Mouse (Mus musculus): ENCODE results near the gene Camk1d. TPM values are rescaled to one million over a fixed set of nuclear protein-coding genes. Genes with fewer than 3 reads are reported as not detected.
A peak's percentile ranks its signal among the peaks of the same experiment; 100 is the strongest.
"Not testable (repeated sequence)": the region's sequence is repeated elsewhere in the genome, so short reads cannot be mapped to it uniquely, and the experiment has no call there.

Camk1d gene
- polyA plus RNA-seq, 1 experiment from 2014 or later: 2.4 TPM

DNA sequence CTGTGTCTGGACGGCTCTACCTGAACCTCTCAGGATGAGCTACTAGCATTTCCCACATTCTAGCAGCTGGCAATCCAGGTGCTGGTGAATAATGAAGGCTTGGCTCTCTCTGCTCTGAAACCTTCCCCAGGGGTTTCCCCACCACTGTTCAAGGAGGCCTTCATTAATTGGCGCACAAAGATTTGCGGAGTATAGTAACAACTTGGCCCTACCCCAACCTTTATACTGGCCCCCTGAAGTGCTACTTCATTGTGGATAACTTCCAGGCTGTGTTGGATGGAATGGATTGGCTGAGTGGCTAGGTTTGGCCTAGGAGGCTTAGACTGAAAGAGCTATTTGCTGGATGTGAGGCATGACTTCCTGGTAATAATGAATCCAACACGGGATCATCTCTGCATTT, 431.7 kb downstream of the Camk1d start:
- WGBS: 77% methylated on average over 4 of the region's 4 CpGs
- ATAC-seq (replicated peaks; ENCODE audit: insufficient number of reproducible peaks, insufficient read depth, low FRiP score, low read depth): no peak
- no peaks in the 10 kb centered on the region for H3K27me3 ChIP-seq

DNA sequence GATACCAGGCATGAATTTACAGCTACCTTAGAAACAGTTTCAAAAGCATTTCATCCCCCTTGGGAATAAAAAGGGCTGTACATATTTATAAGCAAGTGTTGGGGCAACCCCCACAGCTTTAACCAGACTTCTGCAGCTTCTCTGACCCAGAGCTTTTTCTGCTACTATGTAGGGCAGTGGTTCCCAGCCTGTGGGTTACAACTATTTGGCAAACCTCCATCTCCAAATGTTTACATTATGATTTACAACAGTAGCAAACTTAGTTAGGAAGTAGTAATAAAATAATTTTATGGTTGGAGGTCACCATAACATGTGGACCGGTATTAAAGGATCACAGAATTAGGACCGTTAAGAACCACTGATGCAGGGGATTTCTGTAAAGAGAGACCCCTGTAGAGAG, 446.3 kb downstream of the Camk1d start:
- Histone ChIP-seq H3K27me3 (no peaks in the 10 kb centered on the region), H3K4me3 (no peak overlapping the region), H3K4me1 (replicated peaks) (no peaks in the 10 kb centered on the region), H3K36me3 (no peaks in the 10 kb centered on the region), H3K27ac (no peak overlapping the region), H3K4me2 (no peak overlapping the region), H3K9me3 (replicated peaks) (no peaks in the 10 kb centered on the region), H3K9ac (no peak overlapping the region)
- 78% methylated on average over 2 of the region's 2 CpGs for whole genome bisulfite sequencing
- ATAC-seq (replicated peaks; ENCODE audit: insufficient number of reproducible peaks, insufficient read depth, low FRiP score, low read depth): no peak

More for the DNA sequence above, 431.7 kb downstream of the Camk1d start:
- Histone ChIP-seq H3K36me3 (no peaks in the 10 kb centered on the region), H3K4me1 (replicated peaks) (peaks cover 4% of the 10 kb centered on the region; the same call in 1 of the 2 replicates), H3K9ac (no peak overlapping the region), H3K4me3 (no peak overlapping the region), H3K9me3 (replicated peaks) (no peaks in the 10 kb centered on the region), H3K27ac (no peak overlapping the region), H3K4me2 (no peak overlapping the region)

DNA sequence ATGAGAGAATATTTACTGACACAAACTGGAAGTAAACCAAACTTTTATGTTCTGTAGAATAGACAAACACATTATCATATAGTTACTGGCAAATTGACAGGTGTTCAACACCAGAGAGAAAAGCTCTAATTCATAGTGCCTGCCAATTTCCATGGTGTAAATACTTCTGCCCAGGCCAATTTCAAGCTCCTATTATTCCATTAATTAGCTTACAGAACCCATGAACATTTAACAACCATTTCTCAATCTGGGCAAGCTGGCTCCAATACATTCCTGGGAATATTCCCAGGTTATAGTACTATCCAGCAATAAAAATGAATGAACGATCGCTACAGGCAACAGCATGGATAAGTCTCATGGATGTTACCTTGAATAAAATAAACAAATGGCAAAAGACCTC, 452.0 kb downstream of the Camk1d start:
- Histone ChIP-seq H3K9ac (no peak overlapping the region), H3K36me3 (no peaks in the 10 kb centered on the region), H3K27me3 (no peaks in the 10 kb centered on the region), H3K4me1 (replicated peaks) (no peaks in the 10 kb centered on the region), H3K27ac (no peak overlapping the region), H3K4me3 (no peak overlapping the region), H3K9me3 (replicated peaks) (no peaks in the 10 kb centered on the region), H3K4me2 (no peak overlapping the region)
- 91% methylated on average over 2 of the region's 2 CpGs for WGBS
- no peak for ATAC-seq (replicated peaks; ENCODE audit: insufficient number of reproducible peaks, insufficient read depth, low FRiP score, low read depth)

DNA sequence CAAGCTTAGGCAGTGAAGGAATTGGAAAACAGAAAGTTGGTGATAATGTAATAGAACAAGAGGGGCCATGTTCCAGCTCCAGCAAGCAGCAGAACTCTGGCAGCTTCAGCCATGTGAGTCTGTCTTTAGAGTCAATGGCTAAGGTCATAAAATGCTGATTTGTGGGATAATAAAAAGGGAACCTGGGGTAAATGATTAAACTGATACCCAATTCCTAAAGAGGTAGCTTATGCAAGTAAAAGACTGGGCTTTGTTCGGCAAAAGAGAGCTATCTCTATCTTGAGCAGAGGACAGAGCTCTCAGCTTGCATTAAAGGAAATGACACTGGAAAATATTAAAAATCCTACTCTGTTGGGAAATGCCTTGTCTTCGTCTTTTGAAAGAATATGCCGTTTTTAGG, 456.1 kb downstream of the Camk1d start:
- 74% methylated on average over 3 of the region's 3 CpGs for WGBS
- no peaks in the 10 kb centered on the region for H3K36me3 ChIP-seq
- ATAC-seq (replicated peaks; ENCODE audit: insufficient number of reproducible peaks, insufficient read depth, low FRiP score, low read depth): no peak

DNA sequence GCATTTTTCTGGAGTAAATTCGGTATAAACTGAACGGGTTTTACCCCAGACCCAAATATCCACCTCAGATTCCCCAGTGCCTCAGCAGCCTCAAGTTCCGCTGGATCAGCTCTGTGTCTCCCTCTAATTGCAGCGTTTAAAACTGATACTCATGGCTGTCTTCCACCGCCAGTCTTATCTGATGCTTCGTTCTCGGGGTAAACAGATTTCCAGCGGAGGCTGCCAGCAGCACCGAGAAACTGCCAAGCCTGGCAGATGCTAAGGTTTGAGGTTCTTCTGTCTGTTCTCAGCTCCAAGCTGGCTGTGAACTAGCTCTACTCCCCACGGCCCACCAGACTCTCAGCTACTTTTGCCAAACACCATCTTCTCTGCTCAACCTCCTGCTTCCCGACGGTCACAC, 464.3 kb downstream of the Camk1d start:
- Histone ChIP-seq H3K27ac (no peak overlapping the region), H3K4me2 (0 out of 2 replicates have a peak overlapping the region, but pooled peaks have one; percentile 25), H3K4me3 (no peak overlapping the region), H3K9ac (no peak overlapping the region), H3K36me3 (no peaks in the 10 kb centered on the region), H3K4me1 (replicated peaks) (peaks cover 2% of the 10 kb centered on the region; the same call in 1 of the 2 replicates), H3K9me3 (replicated peaks) (no peaks in the 10 kb centered on the region), H3K27me3 (no peaks in the 10 kb centered on the region)
- no peak for ATAC-seq (replicated peaks; ENCODE audit: insufficient number of reproducible peaks, insufficient read depth, low FRiP score, low read depth)
- 39% methylated on average over 12 of the region's 12 CpGs for WGBS

More for the DNA sequence above, 456.1 kb downstream of the Camk1d start:
- no peaks in the 10 kb centered on the region for H3K9me3 ChIP-seq (replicated peaks)
- no peak overlapping the region for H3K9ac ChIP-seq
- H3K4me1 ChIP-seq (replicated peaks): no peaks in the 10 kb centered on the region
- no peak overlapping the region for H3K27ac ChIP-seq
- H3K4me2 ChIP-seq: no peak overlapping the region
- H3K27me3 ChIP-seq: no peaks in the 10 kb centered on the region
- no peak overlapping the region for H3K4me3 ChIP-seq

DNA sequence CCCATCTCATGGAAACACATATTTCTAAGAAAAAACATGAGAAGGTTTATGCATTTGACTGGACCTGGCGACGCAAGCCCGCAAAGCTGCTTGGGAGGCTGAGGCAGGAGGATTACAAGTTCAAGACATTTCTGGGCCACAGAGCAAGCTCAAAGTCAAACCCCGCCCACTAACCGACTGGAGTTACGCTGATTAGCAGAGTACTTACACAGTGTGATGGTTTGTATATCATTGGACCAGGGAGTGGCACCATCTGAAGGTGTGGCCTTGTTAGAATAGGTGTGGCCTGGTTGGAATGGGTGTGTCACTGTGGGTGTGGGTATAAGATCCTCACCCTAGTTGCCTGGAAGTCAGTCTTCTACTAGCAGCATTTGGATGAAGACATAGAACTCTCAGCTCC, 465.1 kb downstream of the Camk1d start:
- not testable (repeated sequence) for H3K36me3 ChIP-seq; H3K9ac ChIP-seq; H3K4me3 ChIP-seq; H3K4me1 ChIP-seq (replicated peaks); H3K4me2 ChIP-seq; H3K9me3 ChIP-seq (replicated peaks); H3K27ac ChIP-seq; ATAC-seq (replicated peaks; ENCODE audit: insufficient number of reproducible peaks, insufficient read depth, low FRiP score, low read depth); H3K27me3 ChIP-seq
- 89% methylated on average over 6 of the region's 6 CpGs for WGBS

Other genes with a start within 250 kb of the Camk1d start
- gene Nudt5, start 130.5 kb upstream of the Camk1d start, polyA plus RNA-seq (2015; fragmentation: Nextera tagmentation; extraction: Ambion mirVana): 49.9 and 52.2 TPM in 2 replicates
- gene Cdc123, start 130.6 kb upstream of the Camk1d start, polyA plus RNA-seq (2015; fragmentation: Nextera tagmentation; extraction: Ambion mirVana): 171 and 182 TPM in 2 replicates
- 0.63 and 0.71 TPM in 2 replicates for gene Gm13199, start 148.4 kb upstream of the Camk1d start, polyA plus RNA-seq (2015; fragmentation: Nextera tagmentation; extraction: Ambion mirVana)
- gene Sec61a2, start 180.9 kb upstream of the Camk1d start, polyA plus RNA-seq (2015; fragmentation: Nextera tagmentation; extraction: Ambion mirVana): 44.0 and 47.7 TPM in 2 replicates
- 1.5 and 3.3 TPM in 2 replicates for gene Dhtkd1, start 228.3 kb upstream of the Camk1d start, polyA plus RNA-seq (2015; fragmentation: Nextera tagmentation; extraction: Ambion mirVana)
- gene Upf2, start 237.0 kb upstream of the Camk1d start, polyA plus RNA-seq (2015; fragmentation: Nextera tagmentation; extraction: Ambion mirVana): 5.4 and 6.4 TPM in 2 replicates

Measured in heart, embryonic 15.5 days (tissue).